Mouse (Mus musculus): Measurements from ENCODE around the gene Vmn1r13.
"Not testable (repeated sequence)": the region's sequence is repeated elsewhere in the genome, so short reads cannot be mapped to it uniquely, and the experiment has no call there.

Vmn1r13 gene

GRCm38 (mm10) chr6:57202990-57203389 lies at the start of gene Vmn1r13:
TSS of gene Vmn1r13 (plus strand) at chr6:57203290.
- not testable (repeated sequence) for DNase-seq (ENCODE audit: low spot score in 2 of 2)

GRCm38 (mm10) chr6:57156619-57157018 lies 46.5 kb upstream of the Vmn1r13 start, which contains the start of gene Vmn1r12:
TSS of gene Vmn1r12 (plus strand) at chr6:57156919.
- DNase-seq (ENCODE audit: low spot score in 2 of 2) = no peak

- DNase-seq (ENCODE audit: low spot score in 2 of 2) = not testable (repeated sequence)
Observed at GRCm38 (mm10) chr6:57190016-57190415, 13.1 kb upstream of the Vmn1r13 start.

- DNase-seq (ENCODE audit: low spot score in 2 of 2) = no peak
Observed at GRCm38 (mm10) chr6:57231386-57231785, 28.3 kb downstream of the Vmn1r13 start, which contains the start of gene Vmn1r14. TSS of gene Vmn1r14 (plus strand) at chr6:57231686.

- DNase-seq (ENCODE audit: low spot score in 2 of 2) = no peak
Observed at GRCm38 (mm10) chr6:57257652-57258051, 54.6 kb downstream of the Vmn1r13 start, which contains the start of gene Vmn1r15. TSS of gene Vmn1r15 (plus strand) at chr6:57257952.

- DNase-seq (ENCODE audit: low spot score in 2 of 2) = no peak
Observed at GRCm38 (mm10) chr6:57260990-57261389, 57.9 kb downstream of the Vmn1r13 start.
